In genomic region chr1:171280250-171280915, GRCm38 (mm10) we compare ENCODE assay signal across 8 mouse cellular contexts. TPM values are rescaled to one million over a fixed set of nuclear protein-coding genes. Genes with fewer than 3 reads are reported as not detected.
DNase-seq lines count a peak whose midpoint lies in the region; ATAC-seq and TF ChIP-seq lines count a peak whose summit lies in the region.

No protein-coding gene starts in this region.

- ATAC-seq in CD4-positive, CD25-positive, alpha-beta regulatory T cell, adult 4 months: peak; percentile 0
- ATAC-seq in forebrain, embryonic 13.5 days: no peak; the same call in 1 of the 2 replicates
- peak; percentile 25; the same call in 1 of the 2 replicates for ATAC-seq in megakaryocyte-erythroid progenitor cell, adult 5-6 weeks (replicated peaks; ENCODE audit: low FRiP score, low TSS enrichment, poor library complexity, severe bottlenecking)

- TF ChIP-seq CTCF in cerebellum, adult 2 months (IDR thresholded peaks at IDR 0.05; ENCODE audit: borderline replicate concordance, insufficient read depth, low read depth, low read length): no peak

- peak in 1 of 2 experiments; percentile 22 for DNase-seq in cerebellum, adult 2 months
- DNase-seq in cerebellum, postnatal 36 days: no peak
- peak; percentile 71 for DNase-seq in kidney, adult 9 months
- DNase-seq in ovary, postnatal 36 days (ENCODE audit: low spot score): no peak
- no peak for DNase-seq in urinary bladder, postnatal 10 days (ENCODE audit: low spot score)

- 1% methylated on average over 25 of the region's 25 CpGs for WGBS in cerebellum, adult 2 months
- under 1% methylated on average over 25 of the region's 25 CpGs for WGBS in forebrain, embryonic 13.5 days

- H3K4me1 ChIP-seq in cerebellum, adult 2 months (ENCODE audit: control insufficient read depth, insufficient read depth, low read length): peaks cover 7% of the 10 kb centered on the region; the same call in 1 of the 2 replicates
- peaks cover 24% of the 10 kb centered on the region for H3K4me1 ChIP-seq in forebrain, embryonic 13.5 days

- H3K4me3 ChIP-seq in cerebellum, adult 2 months (replicated peaks; ENCODE audit: insufficient read depth, low read depth, low read length): peak overlapping the region; percentile 94
- H3K4me3 ChIP-seq in forebrain, embryonic 13.5 days: peak overlapping the region; percentile 70

- H3K27me3 ChIP-seq in cerebellum, adult 2 months (ENCODE audit: control insufficient read depth, insufficient read depth, low read length): no peaks in the 10 kb centered on the region
- no peaks in the 10 kb centered on the region for H3K27me3 ChIP-seq in forebrain, embryonic 13.5 days

- peaks cover 65% of the 10 kb centered on the region for H3K36me3 ChIP-seq in forebrain, embryonic 13.5 days (ENCODE audit: poor library complexity, severe bottlenecking)

- H3K4me2 ChIP-seq in forebrain, embryonic 13.5 days: peak overlapping the region; percentile 89

- TF ChIP-seq POLR2A in cerebellum, adult 2 months (IDR thresholded peaks at IDR 0.05; ENCODE audit: borderline replicate concordance, insufficient read depth, low read length): no peak

- H3K27ac ChIP-seq in cerebellum, adult 2 months (ENCODE audit: insufficient read depth, low read length): no peak overlapping the region
- H3K27ac ChIP-seq in forebrain, embryonic 13.5 days: no peak overlapping the region; the same call in 1 of the 2 replicates

- no peaks in the 10 kb centered on the region for H3K9me3 ChIP-seq in forebrain, embryonic 13.5 days (replicated peaks)

- H3K9ac ChIP-seq in forebrain, embryonic 13.5 days: peak overlapping the region; percentile 84

RNA-seq across cellular contexts. Expression of gene Ppox, which starts 0.6 kb away (rescaled TPM):
- 76.9 and 81.2 TPM in 2 replicates for polyA plus RNA-seq in cerebellum, adult 2 months (2012; rRNA removed)
- 100 to 1,000 TPM in 1 of 2 experiments, 10 to 100 TPM in 1; 70.8 to 108 TPM for polyA plus RNA-seq in CD4-positive, CD25-positive, alpha-beta regulatory T cell, adult 4 months (2017; shearing (Covaris generic))
- 50.3 and 51.0 TPM in 2 replicates for polyA plus RNA-seq in forebrain, embryonic 13.5 days (2015; fragmentation: Nextera tagmentation; extraction: Ambion mirVana)
- total RNA-seq in megakaryocyte-erythroid progenitor cell, adult 5-6 weeks (2014; fragmentation: Nextera tagmentation): 114 and 123 TPM in 2 replicates
- total RNA-seq in megakaryocyte-erythroid progenitor cell, adult 5-6 weeks (2017): 18.1 and 29.5 TPM in 2 replicates

RNA-seq across cellular contexts. Expression of gene Usp21, which starts 7.4 kb away (rescaled TPM):
- 76.6 and 77.5 TPM in 2 replicates for polyA plus RNA-seq in cerebellum, adult 2 months (2012; rRNA removed)
- polyA plus RNA-seq in CD4-positive, CD25-positive, alpha-beta regulatory T cell, adult 4 months (2017; shearing (Covaris generic)): 10 to 100 TPM; 22.6 to 27.9 TPM
- 122 and 125 TPM in 2 replicates for polyA plus RNA-seq in forebrain, embryonic 13.5 days (2015; fragmentation: Nextera tagmentation; extraction: Ambion mirVana)
- total RNA-seq in megakaryocyte-erythroid progenitor cell, adult 5-6 weeks (2014; fragmentation: Nextera tagmentation): 44.1 and 50.1 TPM in 2 replicates
- 16.9 and 33.0 TPM in 2 replicates for total RNA-seq in megakaryocyte-erythroid progenitor cell, adult 5-6 weeks (2017)

RNA-seq across cellular contexts. Expression of gene B4galt3, which starts 10.3 kb away (rescaled TPM):
- polyA plus RNA-seq in cerebellum, adult 2 months (2012; rRNA removed): 69.6 and 72.2 TPM in 2 replicates
- polyA plus RNA-seq in CD4-positive, CD25-positive, alpha-beta regulatory T cell, adult 4 months (2017; shearing (Covaris generic)): 10 to 100 TPM; 56.0 to 93.6 TPM
- polyA plus RNA-seq in forebrain, embryonic 13.5 days (2015; fragmentation: Nextera tagmentation; extraction: Ambion mirVana): 89.0 and 95.3 TPM in 2 replicates
- total RNA-seq in megakaryocyte-erythroid progenitor cell, adult 5-6 weeks (2014; fragmentation: Nextera tagmentation): 34.5 and 55.7 TPM in 2 replicates
- 15.2 and 24.0 TPM in 2 replicates for total RNA-seq in megakaryocyte-erythroid progenitor cell, adult 5-6 weeks (2017)

RNA-seq across cellular contexts. Expression of gene Ufc1, which starts 14.4 kb away (rescaled TPM):
- polyA plus RNA-seq in cerebellum, adult 2 months (2012; rRNA removed): 96.4 and 109 TPM in 2 replicates
- 10 to 100 TPM; 74.0 to 84.4 TPM for polyA plus RNA-seq in CD4-positive, CD25-positive, alpha-beta regulatory T cell, adult 4 months (2017; shearing (Covaris generic))
- polyA plus RNA-seq in forebrain, embryonic 13.5 days (2015; fragmentation: Nextera tagmentation; extraction: Ambion mirVana): 118 and 120 TPM in 2 replicates
- 74.8 and 83.3 TPM in 2 replicates for total RNA-seq in megakaryocyte-erythroid progenitor cell, adult 5-6 weeks (2014; fragmentation: Nextera tagmentation)
- 65.6 and 72.6 TPM in 2 replicates for total RNA-seq in megakaryocyte-erythroid progenitor cell, adult 5-6 weeks (2017)

RNA-seq across cellular contexts. Expression of gene Ndufs2, which starts 29.2 kb away (rescaled TPM):
- 282 and 283 TPM in 2 replicates for polyA plus RNA-seq in cerebellum, adult 2 months (2012; rRNA removed)
- polyA plus RNA-seq in CD4-positive, CD25-positive, alpha-beta regulatory T cell, adult 4 months (2017; shearing (Covaris generic)): 100 to 1,000 TPM; 115 to 119 TPM
- 216 and 221 TPM in 2 replicates for polyA plus RNA-seq in forebrain, embryonic 13.5 days (2015; fragmentation: Nextera tagmentation; extraction: Ambion mirVana)
- 273 and 313 TPM in 2 replicates for total RNA-seq in megakaryocyte-erythroid progenitor cell, adult 5-6 weeks (2014; fragmentation: Nextera tagmentation)
- total RNA-seq in megakaryocyte-erythroid progenitor cell, adult 5-6 weeks (2017): 280 and 331 TPM in 2 replicates
